Mouse (Mus musculus) gastrocnemius, postnatal 36 days (tissue): ENCODE data around the gene Hfe. TPM values are rescaled to one million over a fixed set of nuclear protein-coding genes. Genes with fewer than 3 reads are reported as not detected.

Experiments used
- DNase-seq, 2 experiments: peaks; one replicate each; pipeline ENCODE4 v3.0.0; 2022
- intact Hi-C: fragments of 180-260 bp; cut with DNase I; formaldehyde crosslinking; loops from one replicate; pipeline ENCODE4 v1.15.1; 2025
- total RNA-seq, 2 experiments: library from RNA; stranded (reverse); gene quantifications; 2 replicates each; pipeline ENCODE4 v1.2.3; 2021

The Hfe gene
- total RNA-seq, 2 experiments from 2014 or later: 17.6 to 27.0 TPM

- peak in 1 of 2 experiments; percentile 71 for DNase-seq
- intact Hi-C loops: loop anchor here (5.0 kb wide), 1 partner anchor 164 kb away; the partner anchor contains the start of gene Hist1h4d
Measured at GRCm38 (mm10) chr13:23746201-23747080, 35.8 kb upstream of the Hfe start, which contains the start of gene Hist1h2bb. Gene Hist1h2bb (plus strand): TSS chr13:23746734.

DNA sequence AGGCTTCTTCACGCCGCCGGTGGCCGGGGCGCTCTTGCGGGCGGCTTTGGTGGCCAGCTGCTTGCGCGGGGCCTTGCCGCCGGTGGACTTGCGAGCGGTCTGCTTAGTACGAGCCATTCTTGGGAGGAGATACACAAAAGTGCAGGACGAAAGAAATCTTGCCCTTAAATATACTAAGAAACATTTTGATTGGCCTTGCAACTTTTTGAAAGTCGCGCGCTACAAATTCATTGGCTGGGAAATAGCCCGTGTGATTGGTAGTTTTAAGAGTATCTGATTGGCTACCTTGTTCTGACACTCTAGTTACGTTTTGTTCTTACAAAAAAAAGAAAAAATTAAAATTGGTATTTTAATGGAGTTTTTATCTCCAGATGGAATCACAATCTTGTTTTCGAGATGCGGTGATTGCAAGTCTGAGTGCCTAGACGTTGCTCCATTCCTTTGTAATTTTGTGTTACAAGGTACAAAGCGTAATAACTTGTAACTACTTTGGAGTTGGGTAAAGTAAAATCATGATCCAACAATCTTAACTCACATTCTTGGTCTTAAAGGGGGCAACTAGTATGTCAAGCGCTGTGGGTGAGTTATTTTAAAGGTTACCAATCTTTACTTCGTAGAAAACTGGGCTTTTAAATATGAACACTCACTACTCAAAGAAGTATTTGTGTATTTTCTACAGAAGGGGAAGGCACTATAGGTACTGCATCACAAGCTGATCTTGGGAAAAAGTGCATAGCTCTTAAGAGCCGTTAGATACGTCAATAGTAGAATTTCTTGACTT, 34.9 kb upstream of the Hfe start, which contains the start of gene Hist1h3c:
Gene Hist1h3c, minus strand, starts transcription at position 222 of the 781 bp plus-strand sequence.
- peak; percentile 69 to 75 for DNase-seq
- intact Hi-C loops: loop anchor here (5.0 kb wide), 1 partner anchor 163 kb away; the partner anchor contains the start of gene Hist1h4d

GRCm38 (mm10) chr13:23744421-23745380, 34.0 kb upstream of the Hfe start:
- DNase-seq: no peak
- intact Hi-C loops: loop anchor here (5.0 kb wide), 1 partner anchor 162 kb away; the partner anchor contains the start of gene Hist1h4d

DNA sequence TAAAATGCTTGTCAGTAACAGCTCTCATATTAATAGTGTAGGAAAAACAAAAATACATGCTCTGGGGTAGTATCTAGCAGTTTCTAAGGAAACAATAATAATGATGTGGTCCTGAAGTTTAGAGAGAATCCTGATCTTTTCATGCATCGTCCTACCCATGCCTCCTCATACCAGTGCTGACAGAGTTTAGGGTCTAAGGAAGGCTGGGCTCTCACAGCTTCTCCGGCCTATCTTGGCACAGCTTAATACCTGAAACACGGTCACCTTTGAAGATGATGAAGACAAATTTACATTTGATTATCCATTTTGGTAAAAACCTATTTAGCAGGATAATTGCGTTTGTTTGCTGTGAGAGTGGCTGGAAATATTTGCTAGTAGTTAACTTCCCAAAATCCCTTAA, 33.3 kb upstream of the Hfe start:
- no peak for DNase-seq
- intact Hi-C loops: no loop called here

GRCm38 (mm10) chr13:23743215-23743614, 32.6 kb upstream of the Hfe start:
- intact Hi-C loops: no loop called here

GRCm38 (mm10) chr13:23742007-23742406, 31.4 kb upstream of the Hfe start:
- intact Hi-C loops: no loop called here

More at GRCm38 (mm10) chr13:23743215-23743614, 32.6 kb upstream of the Hfe start:
- DNase-seq: no peak

GRCm38 (mm10) chr13:23740910-23741309, 30.3 kb upstream of the Hfe start:
- intact Hi-C loops: no loop called here
- no peak for DNase-seq

More at GRCm38 (mm10) chr13:23742007-23742406, 31.4 kb upstream of the Hfe start:
- DNase-seq: no peak

DNA sequence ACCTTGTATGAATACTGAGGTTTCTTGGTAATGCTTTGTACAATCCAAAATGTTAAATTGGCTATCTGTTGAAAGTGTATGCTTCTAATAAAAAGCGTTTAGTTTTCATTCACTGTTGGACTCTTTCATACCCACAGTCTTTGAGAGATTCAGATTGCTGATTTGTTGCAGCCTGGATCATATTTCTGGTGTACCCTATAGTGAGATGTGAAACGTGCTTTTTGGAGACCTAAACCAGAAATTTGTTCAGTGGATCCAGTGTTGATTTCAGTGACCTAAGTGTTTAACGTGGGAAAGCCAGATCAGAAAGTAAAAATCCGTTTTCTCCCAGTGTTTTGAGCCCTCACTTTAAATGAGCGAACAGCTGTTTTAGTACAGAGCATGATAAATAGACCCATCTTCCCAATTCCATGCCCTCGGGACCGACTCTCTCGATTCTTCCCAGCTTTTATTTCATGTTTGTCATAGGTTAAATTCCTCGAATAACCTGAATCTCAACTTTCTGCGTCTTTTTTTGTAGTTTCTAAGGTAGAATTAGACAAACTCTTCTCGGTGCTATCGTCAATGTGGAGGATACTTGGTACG, 29.7 kb upstream of the Hfe start:
- DNase-seq: no peak
- intact Hi-C loops: no loop called here

DNA sequence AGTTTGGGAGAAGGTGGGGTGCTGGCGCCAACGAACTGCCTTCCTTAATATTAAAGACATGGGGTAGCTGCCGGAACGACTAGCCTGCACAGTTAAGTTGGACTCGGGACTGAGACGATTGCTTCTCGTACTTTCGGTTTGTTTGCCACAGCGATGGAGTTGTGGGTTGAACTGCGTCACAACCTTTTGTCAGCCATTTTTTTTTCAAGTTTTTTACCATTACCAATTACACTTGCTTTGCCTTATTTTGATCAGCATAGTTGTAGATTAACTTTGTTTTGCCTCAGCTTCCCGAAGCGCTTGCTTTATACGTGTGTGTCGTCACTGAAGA, 29.2 kb upstream of the Hfe start:
- intact Hi-C loops: loop anchor here (10.0 kb wide), 1 partner anchor 115 kb away; the partner anchor contains the start of genes Hist1h1e and Hist1h2be
- DNase-seq: no peak

- peak; percentile 86 to 91 for DNase-seq
- intact Hi-C loops: loop anchor here (10.0 kb wide), 1 partner anchor 114 kb away; the partner anchor contains the start of genes Hist1h1e and Hist1h2be
Measured at GRCm38 (mm10) chr13:23739069-23739921, 28.6 kb upstream of the Hfe start.

DNA sequence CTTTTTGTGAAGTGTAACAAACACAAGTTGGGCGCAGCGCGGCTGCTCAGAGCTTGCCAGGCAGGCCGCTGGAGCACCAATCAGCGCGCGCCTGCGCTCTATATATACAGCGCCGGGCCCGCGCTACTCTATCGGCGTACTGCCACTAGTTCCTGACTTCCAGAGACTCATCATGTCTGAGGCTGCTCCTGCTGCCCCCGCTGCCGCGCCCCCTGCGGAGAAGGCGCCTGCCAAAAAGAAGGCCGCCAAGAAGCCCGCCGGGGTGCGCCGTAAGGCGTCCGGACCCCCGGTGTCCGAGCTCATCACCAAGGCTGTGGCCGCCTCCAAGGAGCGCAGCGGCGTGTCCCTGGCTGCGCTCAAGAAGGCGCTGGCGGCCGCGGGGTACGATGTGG, 28.0 kb upstream of the Hfe start, which contains the start of gene Hist1h1c:
Gene Hist1h1c, plus strand, starts transcription at position 132 of the 392 bp plus-strand sequence.
- peak; percentile 82 to 86 for DNase-seq
- intact Hi-C loops: loop anchor here (10.0 kb wide), 1 partner anchor 114 kb away; the partner anchor contains the start of genes Hist1h1e and Hist1h2be

DNA sequence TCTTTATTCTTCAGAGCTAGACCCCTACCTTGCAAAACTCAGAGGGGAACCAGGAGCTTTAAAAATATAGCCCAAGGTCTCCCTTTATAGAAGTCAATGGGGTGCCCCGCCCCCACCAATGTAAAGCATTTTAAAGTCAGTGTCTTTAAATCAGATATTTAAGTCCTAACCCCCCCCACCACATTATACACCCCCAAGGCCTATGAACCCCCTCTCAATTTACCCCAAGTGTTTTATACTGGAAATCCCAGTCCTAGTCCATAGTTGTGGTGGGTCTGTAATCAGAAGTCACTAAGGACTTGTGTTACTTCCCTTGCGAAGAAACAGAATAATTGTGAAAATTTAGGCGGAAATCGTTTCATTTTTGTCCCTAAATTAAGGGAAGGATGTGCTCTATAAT, 27.4 kb upstream of the Hfe start:
- intact Hi-C loops: loop anchor here (10.0 kb wide), 1 partner anchor 113 kb away; the partner anchor contains the start of genes Hist1h1e and Hist1h2be
- no peak for DNase-seq

GRCm38 (mm10) chr13:23737091-23737490, 26.4 kb upstream of the Hfe start:
- intact Hi-C loops: loop anchor here (10.0 kb wide), 1 partner anchor 112 kb away; the partner anchor contains the start of genes Hist1h1e and Hist1h2be

DNA sequence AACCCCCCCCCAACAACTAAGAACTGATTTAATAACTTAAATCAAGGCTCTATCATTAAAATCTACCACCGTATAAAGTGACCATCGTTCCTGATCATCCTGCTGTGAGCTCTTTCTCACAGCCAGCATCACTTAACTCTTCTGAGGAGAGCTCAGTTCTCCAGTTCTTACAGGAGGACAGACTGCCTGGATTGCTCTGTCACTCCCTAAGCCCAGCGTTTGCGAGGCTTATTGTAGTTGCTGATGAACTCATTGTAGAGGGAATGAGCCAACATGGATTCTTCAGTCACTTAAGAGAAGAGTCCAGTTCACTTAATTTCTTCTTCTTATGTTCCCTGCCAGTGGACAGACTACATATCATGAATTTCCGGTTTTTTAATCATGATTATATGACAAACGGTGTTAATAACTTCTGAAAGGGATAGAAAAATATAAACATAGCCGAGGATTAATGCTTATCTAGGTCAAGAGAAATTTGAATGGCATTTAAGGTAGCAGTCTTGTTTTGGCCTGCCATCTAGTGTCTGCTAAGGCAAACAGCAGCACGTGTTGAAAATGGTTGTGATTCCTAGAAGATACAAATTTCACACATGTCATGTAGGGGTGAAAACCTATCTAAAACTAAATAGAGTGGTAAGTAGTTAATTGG, 21.6 kb upstream of the Hfe start:
- DNase-seq: no peak
- intact Hi-C loops: loop anchor here (1.0 to 10.0 kb wide), 2 partner anchors 31 to 107 kb away; partner anchors contain the start of genes Hist1h1e and Hist1h2be

More at GRCm38 (mm10) chr13:23737091-23737490, 26.4 kb upstream of the Hfe start:
- DNase-seq: no peak

DNA sequence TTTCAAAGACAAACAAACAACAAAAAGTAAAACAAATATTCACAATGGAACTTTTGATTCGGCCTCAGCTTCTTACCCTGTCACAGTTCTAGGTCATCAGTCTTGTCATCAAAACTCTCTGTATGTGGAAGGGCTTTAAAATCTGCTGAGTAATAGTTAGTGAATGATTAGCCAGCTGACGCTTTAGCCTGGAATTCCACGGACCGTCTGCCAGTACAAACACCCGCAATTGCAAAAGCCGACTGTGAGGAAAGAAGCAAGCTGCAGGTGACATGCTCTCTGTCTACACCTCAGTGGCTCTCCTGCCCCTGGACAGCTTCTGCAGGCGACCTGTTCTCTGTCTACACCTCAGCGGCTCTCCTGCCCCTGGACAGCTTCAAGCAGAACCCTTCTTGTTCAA, 19.8 kb upstream of the Hfe start:
- no peak for DNase-seq
- intact Hi-C loops: loop anchor here (10.0 kb wide), 1 partner anchor 106 kb away; the partner anchor contains the start of genes Hist1h1e and Hist1h2be

GRCm38 (mm10) chr13:23729706-23730105, 19.1 kb upstream of the Hfe start:
- DNase-seq: no peak
- intact Hi-C loops: loop anchor here (10.0 kb wide), 1 partner anchor 105 kb away; the partner anchor contains the start of genes Hist1h1e and Hist1h2be

- no peak for DNase-seq
- intact Hi-C loops: no loop called here
Measured at GRCm38 (mm10) chr13:23729192-23729525, 18.5 kb upstream of the Hfe start.
